Mouse (Mus musculus): ENCODE data around the gene Kdm3a. TPM values are rescaled to one million over a fixed set of nuclear protein-coding genes. Genes with fewer than 3 reads are reported as not detected.

The Kdm3a gene
- polyA plus RNA-seq, 1 experiment = 4.9 TPM

- Histone ChIP-seq H3ac (ENCODE audit: control insufficient read depth, insufficient read length, low read depth) (no peak overlapping the region), H3K36me3 (ENCODE audit: control insufficient read depth, insufficient read depth) (peaks cover 80% of the 10 kb centered on the region), H3K4me3 (ENCODE audit: insufficient read depth, poor library complexity, severe bottlenecking) (no peak overlapping the region), H3K27me3 (ENCODE audit: control insufficient read depth, insufficient read depth, insufficient read length) (no peaks in the 10 kb centered on the region), H3K79me2 (ENCODE audit: control insufficient read depth, insufficient read depth) (no peaks in the 10 kb centered on the region), H3K79me3 (ENCODE audit: low read depth) (no peaks in the 10 kb centered on the region)
- TF ChIP-seq MYOD1 (IDR thresholded peaks at IDR 0.05; ENCODE audit: control insufficient read depth, insufficient read length, low read depth) = no peak
- no peak for TF ChIP-seq FOSL1 (IDR thresholded peaks at IDR 0.05; ENCODE audit: insufficient read depth, low read length, poor library complexity, severe bottlenecking)
- no peak for TF ChIP-seq CTCF (IDR thresholded peaks at IDR 0.05; ENCODE audit: control insufficient read depth, insufficient read depth, insufficient read length)
- TF ChIP-seq CEBPB (IDR thresholded peaks at IDR 0.05; ENCODE audit: low read depth) = no peak
- no peak for TF ChIP-seq USF1 (IDR thresholded peaks at IDR 0.05; ENCODE audit: low read depth)
- no peak for TF ChIP-seq MAX (IDR thresholded peaks at IDR 0.05)
- no peak for TF ChIP-seq MYOG (IDR thresholded peaks at IDR 0.05; ENCODE audit: control insufficient read depth, extremely low read depth, insufficient read length)
These were observed 22.8 kb downstream of the Kdm3a start for GRCm38 (mm10) chr6:71609968-71610367.

- no peaks in the 10 kb centered on the region for H3K79me2 ChIP-seq (ENCODE audit: control insufficient read depth, insufficient read depth)
- H3ac ChIP-seq (ENCODE audit: control insufficient read depth, insufficient read length, low read depth) = no peak overlapping the region
- H3K79me3 ChIP-seq (ENCODE audit: low read depth) = no peaks in the 10 kb centered on the region
- H3K36me3 ChIP-seq (ENCODE audit: control insufficient read depth, insufficient read depth) = peaks cover 84% of the 10 kb centered on the region
- no peaks in the 10 kb centered on the region for H3K27me3 ChIP-seq (ENCODE audit: control insufficient read depth, insufficient read depth, insufficient read length)
- TF ChIP-seq MYOG (IDR thresholded peaks at IDR 0.05; ENCODE audit: control insufficient read depth, extremely low read depth, insufficient read length) (no peak), FOSL1 (IDR thresholded peaks at IDR 0.05; ENCODE audit: insufficient read depth, low read length, poor library complexity, severe bottlenecking) (no peak), MAX (IDR thresholded peaks at IDR 0.05) (no peak), CTCF (IDR thresholded peaks at IDR 0.05; ENCODE audit: control insufficient read depth, insufficient read depth, insufficient read length) (no peak)
- no peak overlapping the region for H3K4me3 ChIP-seq (ENCODE audit: insufficient read depth, poor library complexity, severe bottlenecking)
These were observed 23.8 kb downstream of the Kdm3a start for GRCm38 (mm10) chr6:71608994-71609393.

- no peak for TF ChIP-seq FOSL1 (IDR thresholded peaks at IDR 0.05; ENCODE audit: insufficient read depth, low read length, poor library complexity, severe bottlenecking)
- no peak for TF ChIP-seq CEBPB (IDR thresholded peaks at IDR 0.05; ENCODE audit: low read depth)
- no peak for TF ChIP-seq USF1 (IDR thresholded peaks at IDR 0.05; ENCODE audit: low read depth)
- TF ChIP-seq MYOD1 (IDR thresholded peaks at IDR 0.05; ENCODE audit: control insufficient read depth, insufficient read length, low read depth) = no peak
- no peak for TF ChIP-seq MYOG (IDR thresholded peaks at IDR 0.05; ENCODE audit: control insufficient read depth, extremely low read depth, insufficient read length)
- TF ChIP-seq CTCF (IDR thresholded peaks at IDR 0.05; ENCODE audit: control insufficient read depth, insufficient read depth, insufficient read length) = no peak
- no peak for TF ChIP-seq MAX (IDR thresholded peaks at IDR 0.05)
- Histone ChIP-seq H3K79me2 (ENCODE audit: control insufficient read depth, insufficient read depth) (no peaks in the 10 kb centered on the region), H3K36me3 (ENCODE audit: control insufficient read depth, insufficient read depth) (peaks cover 86% of the 10 kb centered on the region), H3K27me3 (ENCODE audit: control insufficient read depth, insufficient read depth, insufficient read length) (no peaks in the 10 kb centered on the region), H3ac (ENCODE audit: control insufficient read depth, insufficient read length, low read depth) (no peak overlapping the region), H3K79me3 (ENCODE audit: low read depth) (no peaks in the 10 kb centered on the region), H3K4me3 (ENCODE audit: insufficient read depth, poor library complexity, severe bottlenecking) (no peak overlapping the region)
These were observed 25.0 kb downstream of the Kdm3a start for GRCm38 (mm10) chr6:71607756-71608155.

- H3K36me3 ChIP-seq (ENCODE audit: control insufficient read depth, insufficient read depth) = peaks cover 74% of the 10 kb centered on the region
- H3K4me3 ChIP-seq (ENCODE audit: insufficient read depth, poor library complexity, severe bottlenecking) = no peak overlapping the region
- no peaks in the 10 kb centered on the region for H3K79me3 ChIP-seq (ENCODE audit: low read depth)
- no peak overlapping the region for H3ac ChIP-seq (ENCODE audit: control insufficient read depth, insufficient read length, low read depth)
- no peaks in the 10 kb centered on the region for H3K79me2 ChIP-seq (ENCODE audit: control insufficient read depth, insufficient read depth)
- TF ChIP-seq CEBPB (IDR thresholded peaks at IDR 0.05; ENCODE audit: low read depth) = no peak
- no peak for TF ChIP-seq CTCF (IDR thresholded peaks at IDR 0.05; ENCODE audit: control insufficient read depth, insufficient read depth, insufficient read length)
- TF ChIP-seq MYOD1 (IDR thresholded peaks at IDR 0.05; ENCODE audit: control insufficient read depth, insufficient read length, low read depth) = no peak
- TF ChIP-seq MYOG (IDR thresholded peaks at IDR 0.05; ENCODE audit: control insufficient read depth, extremely low read depth, insufficient read length) = no peak
- TF ChIP-seq FOSL1 (IDR thresholded peaks at IDR 0.05; ENCODE audit: insufficient read depth, low read length, poor library complexity, severe bottlenecking) = no peak
- TF ChIP-seq MAX (IDR thresholded peaks at IDR 0.05) = no peak
- no peaks in the 10 kb centered on the region for H3K27me3 ChIP-seq (ENCODE audit: control insufficient read depth, insufficient read depth, insufficient read length)
These were observed 42.6 kb downstream of the Kdm3a start for GRCm38 (mm10) chr6:71590154-71590553.

- Histone ChIP-seq H3K27me3 (ENCODE audit: control insufficient read depth, insufficient read depth, insufficient read length) (no peaks in the 10 kb centered on the region), H3ac (ENCODE audit: control insufficient read depth, insufficient read length, low read depth) (no peak overlapping the region), H3K4me3 (ENCODE audit: insufficient read depth, poor library complexity, severe bottlenecking) (no peak overlapping the region), H3K79me3 (ENCODE audit: low read depth) (no peaks in the 10 kb centered on the region), H3K36me3 (ENCODE audit: control insufficient read depth, insufficient read depth) (peaks cover 66% of the 10 kb centered on the region), H3K79me2 (ENCODE audit: control insufficient read depth, insufficient read depth) (no peaks in the 10 kb centered on the region)
- no peak for TF ChIP-seq MAX (IDR thresholded peaks at IDR 0.05)
- no peak for TF ChIP-seq CEBPB (IDR thresholded peaks at IDR 0.05; ENCODE audit: low read depth)
- TF ChIP-seq MYOD1 (IDR thresholded peaks at IDR 0.05; ENCODE audit: control insufficient read depth, insufficient read length, low read depth) = no peak
- no peak for TF ChIP-seq MYOG (IDR thresholded peaks at IDR 0.05; ENCODE audit: control insufficient read depth, extremely low read depth, insufficient read length)
- TF ChIP-seq USF1 (IDR thresholded peaks at IDR 0.05; ENCODE audit: low read depth) = no peak
- no peak for TF ChIP-seq FOSL1 (IDR thresholded peaks at IDR 0.05; ENCODE audit: insufficient read depth, low read length, poor library complexity, severe bottlenecking)
- no peak for TF ChIP-seq CTCF (IDR thresholded peaks at IDR 0.05; ENCODE audit: control insufficient read depth, insufficient read depth, insufficient read length)
These were observed 43.4 kb downstream of the Kdm3a start for GRCm38 (mm10) chr6:71589401-71589800.

- H3K79me2 ChIP-seq (ENCODE audit: control insufficient read depth, insufficient read depth) = no peaks in the 10 kb centered on the region
- H3K79me3 ChIP-seq (ENCODE audit: low read depth) = no peaks in the 10 kb centered on the region
- no peaks in the 10 kb centered on the region for H3K27me3 ChIP-seq (ENCODE audit: control insufficient read depth, insufficient read depth, insufficient read length)
- TF ChIP-seq MAX (IDR thresholded peaks at IDR 0.05) (no peak), USF1 (IDR thresholded peaks at IDR 0.05; ENCODE audit: low read depth) (no peak), CTCF (IDR thresholded peaks at IDR 0.05; ENCODE audit: control insufficient read depth, insufficient read depth, insufficient read length) (no peak), FOSL1 (IDR thresholded peaks at IDR 0.05; ENCODE audit: insufficient read depth, low read length, poor library complexity, severe bottlenecking) (no peak), CEBPB (IDR thresholded peaks at IDR 0.05; ENCODE audit: low read depth) (no peak), MYOD1 (IDR thresholded peaks at IDR 0.05; ENCODE audit: control insufficient read depth, insufficient read length, low read depth) (no peak), MYOG (IDR thresholded peaks at IDR 0.05; ENCODE audit: control insufficient read depth, extremely low read depth, insufficient read length) (no peak)
- H3ac ChIP-seq (ENCODE audit: control insufficient read depth, insufficient read length, low read depth) = no peak overlapping the region
- no peak overlapping the region for H3K4me3 ChIP-seq (ENCODE audit: insufficient read depth, poor library complexity, severe bottlenecking)
- H3K36me3 ChIP-seq (ENCODE audit: control insufficient read depth, insufficient read depth) = peaks cover 27% of the 10 kb centered on the region
These were observed 49.6 kb downstream of the Kdm3a start for GRCm38 (mm10) chr6:71583198-71583597.

Measured in C2C12 (cell line).